Mouse (Mus musculus): ENCODE results near the gene Ptprd. TPM values are rescaled to one million over a fixed set of nuclear protein-coding genes. Genes with fewer than 3 reads are reported as not detected.

Gene Ptprd
- polyA plus RNA-seq, 1 experiment from 2014 or later = 14.5 TPM

GRCm38 (mm10) chr4:77317060-77317680, 894.6 kb downstream of the Ptprd start:
- Histone ChIP-seq H3K27ac (no peak overlapping the region), H3K4me2 (ENCODE audit: low read length) (no peak overlapping the region), H3K36me3 (ENCODE audit: insufficient read depth, low read length) (no peaks in the 10 kb centered on the region), H3K9ac (ENCODE audit: low read depth, low read length) (no peak overlapping the region), H3K27me3 (ENCODE audit: insufficient read depth, low read length) (no peaks in the 10 kb centered on the region), H3K4me3 (replicated peaks; ENCODE audit: low read depth, low read length) (no peak overlapping the region), H3K9me3 (replicated peaks; ENCODE audit: low read length) (no peaks in the 10 kb centered on the region), H3K4me1 (replicated peaks; ENCODE audit: insufficient read depth, low read length) (no peaks in the 10 kb centered on the region)
- ATAC-seq (replicated peaks; ENCODE audit: low FRiP score, low read depth) (no peak), DNase-seq (ENCODE audit: low spot score) (no peak)
- 55% methylated on average over 10 of the region's 10 CpGs for WGBS
- TF ChIP-seq CTCF (IDR thresholded peaks at IDR 0.05; ENCODE audit: low read depth) = no peak

GRCm38 (mm10) chr4:77316644-77317043, 895.1 kb downstream of the Ptprd start:
- no peaks in the 10 kb centered on the region for H3K4me1 ChIP-seq (replicated peaks; ENCODE audit: insufficient read depth, low read length)
- ATAC-seq (replicated peaks; ENCODE audit: low FRiP score, low read depth) (no peak), DNase-seq (ENCODE audit: low spot score) (no peak)
- H3K4me2 ChIP-seq (ENCODE audit: low read length) = no peak overlapping the region
- 70% methylated on average over 2 of the region's 2 CpGs for WGBS
- no peaks in the 10 kb centered on the region for H3K9me3 ChIP-seq (replicated peaks; ENCODE audit: low read length)
- H3K36me3 ChIP-seq (ENCODE audit: insufficient read depth, low read length) = no peaks in the 10 kb centered on the region
- no peak overlapping the region for H3K4me3 ChIP-seq (replicated peaks; ENCODE audit: low read depth, low read length)
- no peaks in the 10 kb centered on the region for H3K27me3 ChIP-seq (ENCODE audit: insufficient read depth, low read length)
- H3K9ac ChIP-seq (ENCODE audit: low read depth, low read length) = no peak overlapping the region
- no peak for TF ChIP-seq CTCF (IDR thresholded peaks at IDR 0.05; ENCODE audit: low read depth)
- H3K27ac ChIP-seq = no peak overlapping the region

GRCm38 (mm10) chr4:77310127-77310788, 901.5 kb downstream of the Ptprd start:
- 61% methylated on average over 3 of the region's 3 CpGs for WGBS
- Histone ChIP-seq H3K4me3 (replicated peaks; ENCODE audit: low read depth, low read length) (no peak overlapping the region), H3K9me3 (replicated peaks; ENCODE audit: low read length) (no peaks in the 10 kb centered on the region), H3K9ac (ENCODE audit: low read depth, low read length) (no peak overlapping the region), H3K27me3 (ENCODE audit: insufficient read depth, low read length) (no peaks in the 10 kb centered on the region), H3K4me1 (replicated peaks; ENCODE audit: insufficient read depth, low read length) (no peaks in the 10 kb centered on the region; the same call in 1 of the 2 replicates), H3K36me3 (ENCODE audit: insufficient read depth, low read length) (no peaks in the 10 kb centered on the region), H3K27ac (peak overlapping the region; percentile 8; the same call in 1 of the 2 replicates), H3K4me2 (ENCODE audit: low read length) (no peak overlapping the region)
- TF ChIP-seq CTCF (IDR thresholded peaks at IDR 0.05; ENCODE audit: low read depth) = no peak
- DNase-seq (ENCODE audit: low spot score) (peak; percentile 61), ATAC-seq (replicated peaks; ENCODE audit: low FRiP score, low read depth) (peak; percentile 97)

- no peak overlapping the region for H3K4me2 ChIP-seq (ENCODE audit: low read length)
- H3K27ac ChIP-seq = no peak overlapping the region
- H3K4me1 ChIP-seq (replicated peaks; ENCODE audit: insufficient read depth, low read length) = no peaks in the 10 kb centered on the region
- H3K36me3 ChIP-seq (ENCODE audit: insufficient read depth, low read length) = no peaks in the 10 kb centered on the region
- WGBS = 86% methylated on average over 1 of the region's 1 CpGs
- DNase-seq (ENCODE audit: low spot score) (no peak), ATAC-seq (replicated peaks; ENCODE audit: low FRiP score, low read depth) (no peak)
- H3K4me3 ChIP-seq (replicated peaks; ENCODE audit: low read depth, low read length) = no peak overlapping the region
- H3K9ac ChIP-seq (ENCODE audit: low read depth, low read length) = no peak overlapping the region
- no peak for TF ChIP-seq CTCF (IDR thresholded peaks at IDR 0.05; ENCODE audit: low read depth)
- H3K9me3 ChIP-seq (replicated peaks; ENCODE audit: low read length) = no peaks in the 10 kb centered on the region
- no peaks in the 10 kb centered on the region for H3K27me3 ChIP-seq (ENCODE audit: insufficient read depth, low read length)
Measured at GRCm38 (mm10) chr4:77283423-77283822, 928.3 kb downstream of the Ptprd start.

- no peak overlapping the region for H3K4me3 ChIP-seq (replicated peaks; ENCODE audit: low read depth, low read length)
- ATAC-seq (replicated peaks; ENCODE audit: low FRiP score, low read depth) = no peak
- WGBS = 80% methylated on average over 4 of the region's 4 CpGs
Measured at GRCm38 (mm10) chr4:77277913-77278312, 933.8 kb downstream of the Ptprd start.

GRCm38 (mm10) chr4:77259972-77260290, 951.8 kb downstream of the Ptprd start:
- DNase-seq (ENCODE audit: low spot score) = no peak

More at GRCm38 (mm10) chr4:77277913-77278312, 933.8 kb downstream of the Ptprd start:
- no peak overlapping the region for H3K27ac ChIP-seq
- DNase-seq (ENCODE audit: low spot score) = no peak
- no peak overlapping the region for H3K9ac ChIP-seq (ENCODE audit: low read depth, low read length)
- no peak overlapping the region for H3K4me2 ChIP-seq (ENCODE audit: low read length)
- H3K4me1 ChIP-seq (replicated peaks; ENCODE audit: insufficient read depth, low read length) = no peaks in the 10 kb centered on the region
- no peaks in the 10 kb centered on the region for H3K36me3 ChIP-seq (ENCODE audit: insufficient read depth, low read length)
- TF ChIP-seq CTCF (IDR thresholded peaks at IDR 0.05; ENCODE audit: low read depth) = no peak
- no peaks in the 10 kb centered on the region for H3K9me3 ChIP-seq (replicated peaks; ENCODE audit: low read length)
- no peaks in the 10 kb centered on the region for H3K27me3 ChIP-seq (ENCODE audit: insufficient read depth, low read length)

More at GRCm38 (mm10) chr4:77259972-77260290, 951.8 kb downstream of the Ptprd start:
- WGBS = 81% methylated on average over 1 of the region's 1 CpGs
- Histone ChIP-seq H3K4me1 (replicated peaks; ENCODE audit: insufficient read depth, low read length) (no peaks in the 10 kb centered on the region), H3K4me2 (ENCODE audit: low read length) (no peak overlapping the region), H3K27me3 (ENCODE audit: insufficient read depth, low read length) (no peaks in the 10 kb centered on the region), H3K4me3 (replicated peaks; ENCODE audit: low read depth, low read length) (no peak overlapping the region), H3K9ac (ENCODE audit: low read depth, low read length) (no peak overlapping the region), H3K9me3 (replicated peaks; ENCODE audit: low read length) (no peaks in the 10 kb centered on the region), H3K27ac (no peak overlapping the region), H3K36me3 (ENCODE audit: insufficient read depth, low read length) (no peaks in the 10 kb centered on the region)
- no peak for ATAC-seq (replicated peaks; ENCODE audit: low FRiP score, low read depth)
- no peak for TF ChIP-seq CTCF (IDR thresholded peaks at IDR 0.05; ENCODE audit: low read depth)
